ENCODE assay signal across 21 mouse cellular contexts in the genomic region with DNA sequence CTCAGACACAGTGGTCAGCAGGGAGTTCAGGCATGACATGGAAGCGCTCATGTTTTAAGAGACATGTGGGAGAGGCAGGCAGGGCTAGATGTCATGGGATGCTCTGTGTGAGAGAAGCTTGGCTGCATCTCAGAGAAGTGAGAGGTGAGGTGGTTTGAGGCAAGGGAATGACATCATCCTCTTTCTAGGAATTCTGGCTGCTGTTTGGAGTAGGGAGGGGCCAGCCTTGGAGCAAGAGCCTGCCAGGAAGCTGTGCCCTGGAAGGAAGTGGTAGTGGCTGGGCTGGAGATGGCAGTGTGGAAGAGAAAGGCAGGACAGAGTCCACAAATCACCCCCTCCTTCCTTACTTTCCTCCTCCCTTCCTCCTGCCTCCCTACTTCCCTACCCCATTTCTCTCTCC. TPM values are rescaled to one million over a fixed set of nuclear protein-coding genes. Genes with fewer than 3 reads are reported as not detected.
DNase-seq lines count a peak whose midpoint lies in the region; ATAC-seq and TF ChIP-seq lines count a peak whose summit lies in the region.
"Had no signal": no experiment of that assay in that cellular context is flagged by ENCODE, and none has a peak within 500 bp of the region (broad histone marks: within the 10 kb centered on the region; RNA-seq: fewer than 3 reads in every experiment).

No protein-coding gene starts in this region.

- no peaks in the 10 kb centered on the region for H3K27me3 ChIP-seq in forebrain, postnatal 0 days (ENCODE audit: insufficient read depth, low read length)
- no peaks in the 10 kb centered on the region for H3K27me3 ChIP-seq in forebrain, embryonic 15.5 days
- H3K27me3 ChIP-seq in hindbrain, embryonic 10.5 days (ENCODE audit: insufficient read depth, poor library complexity, severe bottlenecking): no peaks in the 10 kb centered on the region
- no peaks in the 10 kb centered on the region for H3K27me3 ChIP-seq in hindbrain, embryonic 14.5 days (ENCODE audit: control insufficient read depth, insufficient read depth, low read length)
- H3K27me3 ChIP-seq: embryonic facial prominence, embryonic 12.5 days had no signal

- peak; percentile 61; the same call in 1 of the 2 replicates for ATAC-seq in forebrain, postnatal 0 days
- no peak for ATAC-seq in forebrain, embryonic 15.5 days (replicated peaks)
- no peak for ATAC-seq in hindbrain, embryonic 14.5 days (ENCODE audit: low FRiP score)
- ATAC-seq: hindbrain, embryonic 16.5 days had no signal

- no peak for TF ChIP-seq CTCF in forebrain, postnatal 0 days (IDR thresholded peaks at IDR 0.05; ENCODE audit: low read depth)

- no peaks in the 10 kb centered on the region for H3K9me3 ChIP-seq in forebrain, postnatal 0 days (ENCODE audit: low read length)
- no peaks in the 10 kb centered on the region for H3K9me3 ChIP-seq in forebrain, embryonic 15.5 days
- H3K9me3 ChIP-seq in hindbrain, embryonic 10.5 days: no peaks in the 10 kb centered on the region
- H3K9me3 ChIP-seq in hindbrain, embryonic 14.5 days (ENCODE audit: control insufficient read depth, low read length): no peaks in the 10 kb centered on the region
- H3K9me3 ChIP-seq: embryonic facial prominence, embryonic 12.5 days; heart, embryonic 10.5 days had no signal

- H3K36me3 ChIP-seq in forebrain, postnatal 0 days (ENCODE audit: insufficient read depth): no peaks in the 10 kb centered on the region
- H3K36me3 ChIP-seq in forebrain, embryonic 15.5 days: no peaks in the 10 kb centered on the region
- H3K36me3 ChIP-seq in hindbrain, embryonic 10.5 days: no peaks in the 10 kb centered on the region
- no peaks in the 10 kb centered on the region for H3K36me3 ChIP-seq in hindbrain, embryonic 14.5 days (replicated peaks; ENCODE audit: control insufficient read depth, insufficient read depth)
- H3K36me3 ChIP-seq: embryonic facial prominence, embryonic 12.5 days; heart, embryonic 10.5 days had no signal

- DNase-seq in adrenal gland, adult (ENCODE audit: inconsistent age in 2 of 2, low spot score in 1 of 2): peak; percentile 29 to 57
- DNase-seq in adrenal gland, adult 8-10 months: no peak
- no peak for DNase-seq in forebrain, postnatal 0 days
- DNase-seq in hindbrain, embryonic 10.5 days (ENCODE audit: low spot score): no peak
- DNase-seq in hindbrain, embryonic 14.5 days (ENCODE audit: low spot score): no peak
- DNase-seq in NIH3T3 (ENCODE audit: low read depth): peak; percentile 44
- DNase-seq in embryo, embryonic 11 days: no peak
- DNase-seq: cerebellum, adult 18-20 months; cerebellum, postnatal 14 days; gastrocnemius, postnatal 14 days; heart, postnatal 10 days; kidney, adult 11 months; kidney, adult 9 months had no signal

- no peaks in the 10 kb centered on the region for H3K4me1 ChIP-seq in forebrain, postnatal 0 days (ENCODE audit: insufficient read depth)
- no peaks in the 10 kb centered on the region for H3K4me1 ChIP-seq in forebrain, embryonic 15.5 days
- H3K4me1 ChIP-seq in hindbrain, embryonic 10.5 days (replicated peaks): peaks cover 54% of the 10 kb centered on the region
- peaks cover 16% of the 10 kb centered on the region for H3K4me1 ChIP-seq in hindbrain, embryonic 14.5 days (replicated peaks; ENCODE audit: control insufficient read depth, insufficient read depth, low read length)
- H3K4me1 ChIP-seq: embryonic facial prominence, embryonic 12.5 days had no signal

- no peak overlapping the region for H3K27ac ChIP-seq in forebrain, postnatal 0 days (ENCODE audit: low read depth, low read length)
- H3K27ac ChIP-seq in forebrain, embryonic 15.5 days (replicated peaks): no peak overlapping the region
- H3K27ac ChIP-seq in hindbrain, embryonic 10.5 days: peak overlapping the region; percentile 30; the same call in 1 of the 2 replicates
- no peak overlapping the region for H3K27ac ChIP-seq in hindbrain, embryonic 14.5 days
- H3K27ac ChIP-seq: embryonic facial prominence, embryonic 12.5 days; heart, embryonic 10.5 days; kidney, postnatal 0 days had no signal

- H3K9ac ChIP-seq in forebrain, postnatal 0 days: no peak overlapping the region
- H3K9ac ChIP-seq in forebrain, embryonic 15.5 days (replicated peaks): no peak overlapping the region
- H3K9ac ChIP-seq in hindbrain, embryonic 14.5 days: no peak overlapping the region
- H3K9ac ChIP-seq: embryonic facial prominence, embryonic 12.5 days had no signal

- H3K4me2 ChIP-seq in forebrain, postnatal 0 days (ENCODE audit: low read depth): no peak overlapping the region
- H3K4me2 ChIP-seq in forebrain, embryonic 15.5 days (replicated peaks): no peak overlapping the region
- H3K4me2 ChIP-seq in hindbrain, embryonic 14.5 days (replicated peaks): no peak overlapping the region
- H3K4me2 ChIP-seq: embryonic facial prominence, embryonic 12.5 days had no signal

- 86% methylated on average over 1 of the region's 1 CpGs for WGBS in forebrain, postnatal 0 days
- 88% methylated on average over 1 of the region's 1 CpGs for WGBS in forebrain, embryonic 15.5 days
- 89% methylated on average over 1 of the region's 1 CpGs for WGBS in hindbrain, embryonic 10.5 days
- WGBS in hindbrain, embryonic 14.5 days: 100% methylated on average over 1 of the region's 1 CpGs

- no peak overlapping the region for H3K4me3 ChIP-seq in forebrain, postnatal 0 days (ENCODE audit: low read depth, low read length)
- H3K4me3 ChIP-seq in forebrain, embryonic 15.5 days: no peak overlapping the region
- H3K4me3 ChIP-seq in hindbrain, embryonic 10.5 days: no peak overlapping the region
- H3K4me3 ChIP-seq in hindbrain, embryonic 14.5 days (replicated peaks; ENCODE audit: low read length): no peak overlapping the region
- H3K4me3 ChIP-seq: embryonic facial prominence, embryonic 12.5 days; heart, embryonic 10.5 days had no signal

RNA-seq across cellular contexts. Expression of a gene that starts 16.0 kb away (rescaled TPM):
- 10 to 100 TPM; 10.4 to 17.7 (median 13.3) TPM for total RNA-seq in adrenal gland, adult 8-10 months (2022)
- 965 and 1,074 TPM in 2 replicates for total RNA-seq in forebrain, postnatal 0 days (2014; rRNA removed)
- 1,043 and 1,136 TPM in 2 replicates for polyA plus RNA-seq in forebrain, postnatal 0 days (2015; fragmentation: Nextera tagmentation; extraction: Ambion mirVana)
- polyA plus RNA-seq in forebrain, embryonic 15.5 days (2015; fragmentation: Nextera tagmentation; extraction: Ambion mirVana): 790 and 813 TPM in 2 replicates
- 178 and 407 TPM in 2 replicates for polyA plus RNA-seq in hindbrain, embryonic 10.5 days (2016; fragmentation: Nextera tagmentation; extraction: Ambion mirVana)
- polyA plus RNA-seq in hindbrain, embryonic 14.5 days (2014; fragmentation: Nextera tagmentation; extraction: Ambion mirVana): 907 and 1,000 TPM in 2 replicates
- total RNA-seq: common myeloid progenitor, adult 5-6 weeks; hematopoietic stem cell, adult 5-6 weeks; MEL had no signal

Comparison
In these comparisons a context has a peak if more than half of its experiments do, and no peak if none do; other contexts are left out.
1. DNase-seq: peak in adrenal gland, adult (2 of 2) and NIH3T3 (single experiment); none in adrenal gland, adult 8-10 months (single experiment), forebrain, postnatal 0 days (single experiment), hindbrain, embryonic 10.5 days (single experiment), hindbrain, embryonic 14.5 days (single experiment) and embryo, embryonic 11 days (single experiment).